Mouse (Mus musculus): ENCODE results near the gene Mettl8. TPM values are rescaled to one million over a fixed set of nuclear protein-coding genes. Genes with fewer than 3 reads are reported as not detected.
A peak's percentile ranks its signal among the peaks of the same experiment; 100 is the strongest.

Mettl8 gene
- total and polyA plus RNA-seq, 3 experiments = 25.5 to 43.4 (median 40.8) TPM

GRCm38 (mm10) chr2:70924049-70924448, 131.3 kb downstream of the Mettl8 start:
- Histone ChIP-seq H3K4me3 (ENCODE audit: low read depth, low read length) (no peak overlapping the region), H3K36me3 (replicated peaks) (no peaks in the 10 kb centered on the region), H3K9me3 (replicated peaks) (no peaks in the 10 kb centered on the region), H3K4me1 (ENCODE audit: insufficient read depth, low read depth, low read length) (peaks cover 36% of the 10 kb centered on the region), H3K27me3 (ENCODE audit: insufficient read depth, low read length) (peaks cover 15% of the 10 kb centered on the region)
- no peak for DNase-seq (ENCODE audit: low spot score)
- no peak for ATAC-seq (ENCODE audit: extremely low read depth, insufficient number of reproducible peaks, low FRiP score, poor library complexity, severe bottlenecking)
- TF ChIP-seq POLR2AphosphoS5 (IDR thresholded peaks at IDR 0.05; ENCODE audit: insufficient replicate concordance, low read depth, low read length) = no peak
- no peak for TF ChIP-seq GATA2 (IDR thresholded peaks at IDR 0.05; ENCODE audit: borderline replicate concordance, low read depth, low read length)
- TF ChIP-seq GATA1 (IDR thresholded peaks at IDR 0.05; ENCODE audit: borderline replicate concordance, low read length) = no peak
- TF ChIP-seq CTCF (IDR thresholded peaks at IDR 0.05; ENCODE audit: low read depth, low read length) = no peak
- TF ChIP-seq TAL1 (conservative IDR thresholded peaks at IDR 0.05; ENCODE audit: low read depth, low read length) = no peak

- no peak for DNase-seq (ENCODE audit: low spot score)
- peaks cover 14% of the 10 kb centered on the region for H3K27me3 ChIP-seq (ENCODE audit: insufficient read depth, low read length)
- H3K36me3 ChIP-seq (replicated peaks) = no peaks in the 10 kb centered on the region
- peaks cover 36% of the 10 kb centered on the region for H3K4me1 ChIP-seq (ENCODE audit: insufficient read depth, low read depth, low read length)
- no peak for ATAC-seq (ENCODE audit: extremely low read depth, insufficient number of reproducible peaks, low FRiP score, poor library complexity, severe bottlenecking)
- H3K9me3 ChIP-seq (replicated peaks) = no peaks in the 10 kb centered on the region
- no peak for TF ChIP-seq GATA2 (IDR thresholded peaks at IDR 0.05; ENCODE audit: borderline replicate concordance, low read depth, low read length)
- no peak for TF ChIP-seq GATA1 (IDR thresholded peaks at IDR 0.05; ENCODE audit: borderline replicate concordance, low read length)
- TF ChIP-seq TAL1 (conservative IDR thresholded peaks at IDR 0.05; ENCODE audit: low read depth, low read length) = no peak
- TF ChIP-seq CTCF (IDR thresholded peaks at IDR 0.05; ENCODE audit: low read depth, low read length) = no peak
- TF ChIP-seq POLR2AphosphoS5 (IDR thresholded peaks at IDR 0.05; ENCODE audit: insufficient replicate concordance, low read depth, low read length) = no peak
- H3K4me3 ChIP-seq (ENCODE audit: low read depth, low read length) = no peak overlapping the region
Measured at GRCm38 (mm10) chr2:70922814-70923213, 132.6 kb downstream of the Mettl8 start.

DNA sequence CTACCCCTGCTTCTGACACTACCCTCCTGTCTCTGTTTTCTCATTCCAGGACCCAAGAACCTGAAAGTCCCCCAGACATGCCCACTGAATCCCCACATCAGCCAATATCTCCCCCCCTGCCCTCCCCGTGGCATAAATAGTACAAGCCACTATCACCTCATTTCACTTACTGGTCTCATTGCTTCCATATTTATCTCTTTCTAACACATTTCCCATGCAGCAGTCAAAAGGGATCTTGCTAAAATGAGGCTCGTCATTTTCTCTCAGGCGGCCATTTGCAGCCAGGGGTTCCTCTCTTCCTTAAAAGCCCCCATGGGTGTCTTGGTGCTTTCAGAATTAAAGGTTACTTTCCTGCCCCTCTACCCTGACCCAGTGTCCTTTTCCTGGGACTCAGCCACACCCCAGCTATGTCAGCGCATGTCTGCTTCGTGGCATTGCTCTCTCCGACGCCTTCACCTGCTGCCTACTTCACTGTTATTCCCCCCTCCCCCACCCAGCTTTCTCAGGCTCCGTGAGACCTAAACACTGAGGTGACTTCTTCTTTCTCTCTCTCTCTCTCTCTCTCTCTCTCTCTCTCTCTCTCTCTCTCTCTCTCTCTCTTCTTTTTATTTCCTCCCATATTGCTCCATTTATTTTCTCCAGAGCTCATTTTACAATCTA, 134.3 kb downstream of the Mettl8 start:
- H3K36me3 ChIP-seq (replicated peaks) = no peaks in the 10 kb centered on the region
- H3K9me3 ChIP-seq (replicated peaks) = no peaks in the 10 kb centered on the region
- peaks cover 36% of the 10 kb centered on the region for H3K4me1 ChIP-seq (ENCODE audit: insufficient read depth, low read depth, low read length)
- DNase-seq (ENCODE audit: low spot score) = peak; percentile 23
- peak overlapping the region; percentile 63; the same call in 1 of the 2 replicates for H3K4me3 ChIP-seq (ENCODE audit: low read depth, low read length)
- ATAC-seq (ENCODE audit: extremely low read depth, insufficient number of reproducible peaks, low FRiP score, poor library complexity, severe bottlenecking) = peak; percentile 15; the same call in 1 of the 2 replicates
- TF ChIP-seq GATA1 (IDR thresholded peaks at IDR 0.05; ENCODE audit: borderline replicate concordance, low read length) (no peak), GATA2 (IDR thresholded peaks at IDR 0.05; ENCODE audit: borderline replicate concordance, low read depth, low read length) (no peak), POLR2AphosphoS5 (IDR thresholded peaks at IDR 0.05; ENCODE audit: insufficient replicate concordance, low read depth, low read length) (no peak), CTCF (IDR thresholded peaks at IDR 0.05; ENCODE audit: low read depth, low read length) (no peak), TAL1 (conservative IDR thresholded peaks at IDR 0.05; ENCODE audit: low read depth, low read length) (no peak)
- H3K27me3 ChIP-seq (ENCODE audit: insufficient read depth, low read length) = peaks cover 7% of the 10 kb centered on the region

- Histone ChIP-seq H3K36me3 (replicated peaks) (no peaks in the 10 kb centered on the region), H3K4me3 (ENCODE audit: low read depth, low read length) (no peak overlapping the region), H3K27me3 (ENCODE audit: insufficient read depth, low read length) (peaks cover 4% of the 10 kb centered on the region; the same call in 1 of the 2 replicates), H3K4me1 (ENCODE audit: insufficient read depth, low read depth, low read length) (peaks cover 36% of the 10 kb centered on the region), H3K9me3 (replicated peaks) (no peaks in the 10 kb centered on the region)
- DNase-seq (ENCODE audit: low spot score) (no peak), ATAC-seq (ENCODE audit: extremely low read depth, insufficient number of reproducible peaks, low FRiP score, poor library complexity, severe bottlenecking) (no peak)
- TF ChIP-seq GATA1 (IDR thresholded peaks at IDR 0.05; ENCODE audit: borderline replicate concordance, low read length) = no peak
- no peak for TF ChIP-seq TAL1 (conservative IDR thresholded peaks at IDR 0.05; ENCODE audit: low read depth, low read length)
Measured at GRCm38 (mm10) chr2:70919913-70920522, 135.4 kb downstream of the Mettl8 start.

GRCm38 (mm10) chr2:70918516-70918915, 136.9 kb downstream of the Mettl8 start:
- TF ChIP-seq POLR2AphosphoS5 (IDR thresholded peaks at IDR 0.05; ENCODE audit: insufficient replicate concordance, low read depth, low read length) = no peak
- no peak for TF ChIP-seq CTCF (IDR thresholded peaks at IDR 0.05; ENCODE audit: low read depth, low read length)
- no peak for TF ChIP-seq GATA2 (IDR thresholded peaks at IDR 0.05; ENCODE audit: borderline replicate concordance, low read depth, low read length)
- no peak for TF ChIP-seq GATA1 (IDR thresholded peaks at IDR 0.05; ENCODE audit: borderline replicate concordance, low read length)
- TF ChIP-seq TAL1 (conservative IDR thresholded peaks at IDR 0.05; ENCODE audit: low read depth, low read length) = no peak
- Histone ChIP-seq H3K4me3 (ENCODE audit: low read depth, low read length) (no peak overlapping the region), H3K4me1 (ENCODE audit: insufficient read depth, low read depth, low read length) (peaks cover 36% of the 10 kb centered on the region), H3K36me3 (replicated peaks) (no peaks in the 10 kb centered on the region), H3K27me3 (ENCODE audit: insufficient read depth, low read length) (peaks cover 2% of the 10 kb centered on the region; the same call in 1 of the 2 replicates), H3K9me3 (replicated peaks) (no peaks in the 10 kb centered on the region)
- ATAC-seq (ENCODE audit: extremely low read depth, insufficient number of reproducible peaks, low FRiP score, poor library complexity, severe bottlenecking) (no peak), DNase-seq (ENCODE audit: low spot score) (no peak)

Other genes starting within 250 kb of the Mettl8 start
- gene Tlk1, start 229.9 kb downstream of the Mettl8 start, total RNA-seq (2014; fragmentation: Nextera tagmentation) = 132 and 165 TPM in 2 replicates
- gene Tlk1, start 229.9 kb downstream of the Mettl8 start, total RNA-seq (2017) = 84.9 and 96.2 TPM in 2 replicates
- 29.3 and 35.1 TPM in 2 replicates for gene Tlk1, start 229.9 kb downstream of the Mettl8 start, polyA plus RNA-seq (2012)
- 25.7 and 26.6 TPM in 2 replicates for gene Dcaf17, start 255 bp downstream of the Mettl8 start, total RNA-seq (2014; fragmentation: Nextera tagmentation)
- 24.1 and 25.8 TPM in 2 replicates for gene Dcaf17, start 255 bp downstream of the Mettl8 start, total RNA-seq (2017)
- gene Dcaf17, start 255 bp downstream of the Mettl8 start, polyA plus RNA-seq (2012) = 5.1 and 6.0 TPM in 2 replicates
- gene Cybrd1, start 62.3 kb upstream of the Mettl8 start, total RNA-seq (2014; fragmentation: Nextera tagmentation) = 0.24 TPM in 1 of 2 replicates, not detected in the other
- gene Cybrd1, start 62.3 kb upstream of the Mettl8 start, total RNA-seq (2017) = 0.06 and 0.11 TPM in 2 replicates
- not detected in 2 replicates for gene Cybrd1, start 62.3 kb upstream of the Mettl8 start, polyA plus RNA-seq (2012)
- 134 and 148 TPM in 2 replicates for gene Dync1i2, start 156.1 kb upstream of the Mettl8 start, total RNA-seq (2014; fragmentation: Nextera tagmentation)
- 114 and 131 TPM in 2 replicates for gene Dync1i2, start 156.1 kb upstream of the Mettl8 start, total RNA-seq (2017)
- 6.5 and 12.0 TPM in 2 replicates for gene Dync1i2, start 156.1 kb upstream of the Mettl8 start, polyA plus RNA-seq (2012)

Data from G1E (cell line).